ENCODE assay signal across 13 mouse cellular contexts in the genomic region with DNA sequence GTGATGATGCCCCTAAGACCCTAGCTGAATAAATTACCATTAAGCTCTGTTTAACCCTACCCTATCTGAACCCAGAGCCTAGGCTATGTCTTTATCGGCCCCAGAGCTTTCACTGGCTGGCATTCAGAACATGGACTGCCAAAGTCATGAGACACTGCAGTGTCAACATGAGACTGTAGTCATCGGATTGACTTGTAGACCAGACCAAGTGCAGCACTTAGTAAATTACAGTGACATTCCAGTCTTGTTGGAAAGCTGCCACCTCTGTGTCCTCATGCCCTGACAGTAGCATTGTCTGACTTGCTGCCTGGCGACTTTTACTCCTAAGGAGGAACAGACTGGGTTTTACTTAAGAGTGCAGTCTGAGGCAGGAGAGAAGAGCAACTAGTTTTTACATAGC.
DNase-seq lines count a peak whose midpoint lies in the region; ATAC-seq and TF ChIP-seq lines count a peak whose summit lies in the region.
"Had no signal": no experiment of that assay in that cellular context is flagged by ENCODE, and none has a peak within 500 bp of the region (broad histone marks: within the 10 kb centered on the region; RNA-seq: fewer than 3 reads in every experiment).

No protein-coding gene starts in this region.

- TF ChIP-seq CTCF in thymus, adult 2 months (IDR thresholded peaks at IDR 0.05; ENCODE audit: borderline replicate concordance, control insufficient read depth, extremely low read depth, insufficient read depth, low read length, poor library complexity), result no peak

- no peak overlapping the region for H3K9ac ChIP-seq in heart, embryonic 11.5 days (ENCODE audit: low read depth, low read length)
- H3K9ac ChIP-seq: forebrain, embryonic 13.5 days; hindbrain, embryonic 13.5 days; midbrain, embryonic 15.5 days had no signal

- no peak for TF ChIP-seq POLR2A in thymus, adult 2 months (IDR thresholded peaks at IDR 0.05; ENCODE audit: control insufficient read depth, extremely low read depth, insufficient read depth, low read length, poor library complexity)

- no peaks in the 10 kb centered on the region for H3K27me3 ChIP-seq in heart, embryonic 11.5 days (ENCODE audit: control insufficient read depth, insufficient read depth, low read length)
- no peaks in the 10 kb centered on the region for H3K27me3 ChIP-seq in thymus, adult 2 months (ENCODE audit: control insufficient read depth, insufficient read depth, low read length)
- H3K27me3 ChIP-seq: forebrain, embryonic 13.5 days; hindbrain, embryonic 13.5 days; midbrain, embryonic 15.5 days had no signal

- peak overlapping the region; percentile 35; the same call in 1 of the 2 replicates for H3K27ac ChIP-seq in heart, embryonic 11.5 days (ENCODE audit: low read depth, low read length)
- no peak overlapping the region for H3K27ac ChIP-seq in thymus, adult 2 months (ENCODE audit: control insufficient read depth, insufficient read depth, low read length)
- H3K27ac ChIP-seq: forebrain, embryonic 13.5 days; hindbrain, embryonic 13.5 days; midbrain, embryonic 15.5 days had no signal

- 46% methylated on average over 3 of the region's 3 CpGs for WGBS in heart, embryonic 11.5 days (ENCODE audit: insufficient replicate concordance)
- 97% methylated on average over 3 of the region's 3 CpGs for WGBS in thymus, adult 2 months

- DNase-seq in MN1 (ENCODE audit: low spot score), result peak; percentile 61
- peak; percentile 73 to 87 for DNase-seq in adrenal gland, adult (ENCODE audit: inconsistent age in 2 of 2, low spot score in 1 of 2)
- peak; percentile 67 for DNase-seq in kidney, postnatal 14 days
- DNase-seq in spleen, postnatal 10 days (ENCODE audit: low spot score in 2 of 2), result no peak
- no peak for DNase-seq in thymus, adult 2 months
- DNase-seq: cerebellum, postnatal 36 days; liver; thymus, postnatal 36 days had no signal

- H3K9me3 ChIP-seq in heart, embryonic 11.5 days (replicated peaks; ENCODE audit: control insufficient read depth, low read length), result no peaks in the 10 kb centered on the region
- H3K9me3 ChIP-seq: forebrain, embryonic 13.5 days; hindbrain, embryonic 13.5 days; midbrain, embryonic 15.5 days had no signal

- H3K4me3 ChIP-seq in heart, embryonic 11.5 days (ENCODE audit: low read depth, low read length), result no peak overlapping the region
- H3K4me3 ChIP-seq in thymus, adult 2 months (ENCODE audit: control insufficient read depth, insufficient read depth, low read length), result no peak overlapping the region
- H3K4me3 ChIP-seq: forebrain, embryonic 13.5 days; hindbrain, embryonic 13.5 days; midbrain, embryonic 15.5 days had no signal

- H3K4me1 ChIP-seq in heart, embryonic 11.5 days (ENCODE audit: control insufficient read depth, insufficient read depth, low read length), result no peaks in the 10 kb centered on the region
- no peaks in the 10 kb centered on the region for H3K4me1 ChIP-seq in thymus, adult 2 months (replicated peaks; ENCODE audit: control insufficient read depth, insufficient read depth, low read length)
- H3K4me1 ChIP-seq: forebrain, embryonic 13.5 days; hindbrain, embryonic 13.5 days; midbrain, embryonic 15.5 days had no signal

- ATAC-seq in heart, embryonic 11.5 days (replicated peaks; ENCODE audit: insufficient number of reproducible peaks, low FRiP score, low TSS enrichment), result no peak; the same call in 1 of the 2 replicates
- no peak for ATAC-seq in granulocyte monocyte progenitor cell, adult 5-6 weeks (replicated peaks; ENCODE audit: poor library complexity, severe bottlenecking)
- ATAC-seq: forebrain, embryonic 13.5 days; midbrain, embryonic 15.5 days had no signal

- H3K4me2 ChIP-seq in heart, embryonic 11.5 days, result no peak overlapping the region
- H3K4me2 ChIP-seq: forebrain, embryonic 13.5 days; hindbrain, embryonic 13.5 days; midbrain, embryonic 15.5 days had no signal

- H3K36me3 ChIP-seq in heart, embryonic 11.5 days (ENCODE audit: control insufficient read depth, insufficient read depth, low read length), result 0 out of 2 replicates have a peak, but pooled peaks cover 3% of the 10 kb centered on the region
- H3K36me3 ChIP-seq in thymus, adult 2 months (ENCODE audit: control insufficient read depth, insufficient read depth, low read length), result no peaks in the 10 kb centered on the region; the same call in 1 of the 2 replicates

Comparison
In these comparisons a context has a peak if more than half of its experiments do, and no peak if none do; other contexts are left out.
1. DNase-seq: peak in MN1 (single experiment), adrenal gland, adult (2 of 2) and kidney, postnatal 14 days (single experiment); none in spleen, postnatal 10 days (0 of 2) and thymus, adult 2 months (single experiment).